Mouse (Mus musculus): ENCODE data around the gene Macf1. TPM values are rescaled to one million over a fixed set of nuclear protein-coding genes. Genes with fewer than 3 reads are reported as not detected.
"Not testable (repeated sequence)": the region's sequence is repeated elsewhere in the genome, so short reads cannot be mapped to it uniquely, and the experiment has no call there.

Macf1 gene
- total RNA-seq, 2 experiments from 2014 or later: 170 to 248 TPM

DNA sequence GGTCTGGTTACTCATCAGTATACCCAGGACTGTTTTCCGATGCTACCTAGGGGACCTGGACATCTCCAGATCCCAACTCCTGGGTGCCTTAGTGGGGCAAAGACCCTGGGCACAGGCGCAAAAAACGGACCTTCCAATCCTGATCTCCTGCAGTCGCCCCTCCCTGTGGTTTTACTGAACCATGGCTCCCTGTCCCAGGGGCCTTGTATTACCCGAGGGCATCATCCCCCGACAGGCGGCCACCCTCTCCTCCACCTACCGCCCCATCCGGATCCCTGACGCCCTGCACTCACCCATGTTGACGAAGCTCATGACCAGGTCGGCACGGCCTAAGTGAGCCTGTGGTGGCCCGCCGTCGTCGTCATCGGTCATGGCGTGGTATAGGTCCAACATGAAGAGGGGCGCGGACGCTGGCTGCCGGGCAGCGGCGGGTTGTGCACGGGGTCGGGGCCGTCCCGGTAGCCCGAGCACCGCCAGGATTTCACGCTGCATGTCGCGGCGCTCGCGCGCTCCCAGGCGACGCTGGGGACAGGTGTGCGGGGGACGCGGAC, 342.0 kb downstream of the Macf1 start:
- DNase-seq: no peak

GRCm38 (mm10) chr4:123340232-123340631, 343.9 kb downstream of the Macf1 start:
- DNase-seq: no peak

DNA sequence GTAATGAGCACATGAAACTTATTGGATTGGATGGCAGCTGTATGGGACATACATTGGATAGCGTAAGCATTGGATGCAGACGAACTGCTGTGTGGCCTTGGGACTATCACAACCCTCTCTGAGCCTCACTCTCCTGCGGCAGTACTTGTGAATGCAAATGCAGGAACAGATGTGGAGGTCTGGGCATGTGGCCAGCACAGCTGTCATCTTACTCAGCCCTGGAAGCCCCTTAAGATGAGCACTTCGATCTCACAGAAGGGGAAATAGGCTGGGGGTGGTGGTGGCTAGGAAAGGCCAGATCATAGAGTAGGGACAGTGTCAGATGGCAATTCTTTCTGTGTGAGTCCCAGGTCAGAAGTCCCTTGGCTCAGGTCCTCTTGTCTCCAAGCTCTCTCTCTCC, 346.5 kb downstream of the Macf1 start:
- DNase-seq: no peak

DNA sequence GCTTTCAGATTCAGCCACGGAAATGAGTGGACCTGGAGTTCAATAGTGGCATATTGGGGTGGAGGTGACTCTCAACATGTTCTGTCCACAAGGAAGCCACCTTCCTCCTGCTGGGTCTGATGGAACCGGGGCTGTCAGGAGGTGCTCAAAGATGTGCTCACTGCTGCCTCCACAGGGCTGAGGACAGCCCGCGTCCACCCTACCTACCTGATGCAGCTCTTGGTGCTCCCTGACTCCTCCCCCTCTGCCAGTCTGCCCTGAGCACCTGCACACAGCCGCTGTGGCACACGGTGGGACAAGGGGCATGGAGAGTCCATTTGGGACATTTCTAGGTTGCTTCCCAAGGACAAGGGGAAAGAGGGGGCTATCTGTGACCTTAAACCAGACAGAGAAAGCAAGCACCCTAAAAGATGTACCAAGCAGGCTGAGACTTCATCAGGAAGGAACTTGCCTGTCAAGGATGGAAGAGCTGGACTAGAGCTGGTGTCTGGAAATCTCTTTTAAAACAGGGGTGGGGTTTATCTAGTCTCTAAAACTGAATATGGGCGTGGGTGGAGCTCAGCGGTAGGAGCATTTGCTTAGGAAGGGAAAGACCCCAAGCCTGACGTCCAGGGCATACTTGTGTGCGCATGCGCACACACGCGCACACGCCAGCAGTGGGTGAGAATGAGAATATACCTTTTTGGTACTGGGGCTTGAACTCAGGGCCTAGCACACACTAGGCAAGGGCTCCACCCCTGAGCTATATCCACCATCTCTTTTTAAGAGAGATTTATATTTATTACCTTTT, 348.2 kb downstream of the Macf1 start:
- no peak for DNase-seq

GRCm38 (mm10) chr4:123335244-123335643, 348.9 kb downstream of the Macf1 start:
- DNase-seq: not testable (repeated sequence)

DNA sequence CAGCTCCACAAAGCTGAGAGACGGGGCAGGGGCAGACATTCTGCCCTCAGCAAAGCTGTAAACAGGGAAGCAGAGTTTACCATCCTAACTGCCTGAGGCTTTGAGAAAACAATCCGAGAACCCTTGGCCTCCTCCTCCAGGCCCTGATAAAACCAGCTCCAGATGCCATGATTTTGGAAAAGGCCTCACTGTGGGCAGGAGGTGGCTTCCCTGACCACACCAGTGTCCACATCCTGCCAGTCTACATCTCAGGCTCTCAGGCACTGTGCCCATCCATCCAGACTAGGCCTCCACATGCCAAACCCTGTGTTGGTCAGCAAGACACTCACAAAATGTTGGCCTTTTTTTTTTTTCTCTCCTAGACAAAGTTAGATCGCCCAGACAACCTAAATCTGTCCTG, 350.0 kb downstream of the Macf1 start:
- no peak for DNase-seq

DNA sequence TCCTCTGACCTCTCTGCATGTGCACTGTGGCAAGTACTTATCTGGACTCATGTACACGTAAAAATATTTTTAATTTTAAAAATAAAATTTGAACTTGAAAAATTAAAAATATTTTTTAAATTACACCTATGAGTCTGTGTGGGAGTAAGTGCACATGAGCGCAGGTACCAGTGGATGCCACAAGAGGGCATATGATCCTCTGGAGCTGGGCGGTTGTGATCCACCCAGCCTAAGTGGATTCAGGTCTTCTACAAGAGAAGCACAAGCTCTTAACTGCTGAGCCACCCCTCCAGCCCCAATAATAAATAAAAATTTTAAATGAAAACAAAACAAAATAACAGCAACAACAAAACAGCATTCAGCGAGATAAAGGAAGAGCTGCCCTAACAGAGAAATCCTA, 351.0 kb downstream of the Macf1 start:
- no peak for DNase-seq

DNA sequence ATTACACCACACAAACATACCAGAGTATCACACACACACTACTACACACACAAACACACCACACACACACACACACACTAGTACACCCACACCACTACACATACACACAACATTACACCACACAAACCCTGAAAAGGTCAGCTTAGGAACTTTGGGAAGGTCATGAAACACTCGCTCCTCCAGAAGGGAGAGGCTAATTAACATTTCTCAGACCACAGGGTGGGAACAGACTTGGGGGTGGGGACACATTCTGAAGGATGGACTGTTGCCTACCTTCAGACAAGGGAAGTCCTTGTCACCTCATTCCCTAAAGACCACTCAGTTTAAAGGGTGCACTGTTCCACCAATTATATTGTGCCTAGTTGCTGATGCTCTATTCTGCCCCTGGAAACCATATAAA, 352.2 kb downstream of the Macf1 start:
- DNase-seq: not testable (repeated sequence)

DNA sequence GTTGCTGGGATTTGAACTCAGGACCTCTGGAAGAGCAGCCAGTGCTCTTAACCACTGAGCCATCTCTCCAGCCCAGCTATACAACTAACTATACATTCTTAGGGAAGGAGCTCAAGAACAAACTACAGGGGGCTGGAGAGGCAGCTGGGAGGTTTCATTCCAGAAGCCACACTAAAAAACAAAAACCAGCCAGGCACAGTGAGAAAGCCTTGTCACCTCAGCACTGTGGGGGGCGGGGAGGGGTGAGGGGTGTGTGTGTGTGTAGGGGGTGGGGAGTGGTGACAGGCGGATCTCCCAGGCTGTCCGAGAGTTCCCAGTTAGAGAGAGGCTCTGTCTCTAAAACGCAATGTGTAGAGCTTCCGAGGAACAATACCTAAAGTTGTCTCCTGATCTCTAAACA, 352.8 kb downstream of the Macf1 start:
- no peak for DNase-seq

DNA sequence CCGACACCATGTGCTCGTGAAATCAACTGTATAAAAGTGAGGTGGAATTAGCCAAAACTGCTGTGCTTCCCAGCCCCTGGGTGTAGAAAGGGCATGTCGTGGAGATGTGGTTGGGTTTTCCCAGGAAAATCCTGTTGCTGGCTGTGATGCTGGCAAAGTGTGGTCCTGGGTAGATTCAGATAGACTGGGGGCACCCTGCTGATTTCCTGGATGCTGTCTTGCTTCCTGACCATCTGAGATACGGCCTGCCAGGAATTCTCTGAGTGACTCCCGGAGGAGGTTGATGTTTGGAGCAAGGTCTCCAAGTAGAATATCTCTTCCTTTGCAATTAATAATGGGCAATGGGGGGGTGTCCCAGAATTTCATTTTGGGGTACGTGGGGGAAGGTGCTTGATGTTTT, 355.2 kb downstream of the Macf1 start:
- no peak for DNase-seq

GRCm38 (mm10) chr4:123327630-123328029, 356.5 kb downstream of the Macf1 start:
- DNase-seq: no peak

GRCm38 (mm10) chr4:123326087-123326486, 358.1 kb downstream of the Macf1 start:
- DNase-seq: peak; percentile 33

DNA sequence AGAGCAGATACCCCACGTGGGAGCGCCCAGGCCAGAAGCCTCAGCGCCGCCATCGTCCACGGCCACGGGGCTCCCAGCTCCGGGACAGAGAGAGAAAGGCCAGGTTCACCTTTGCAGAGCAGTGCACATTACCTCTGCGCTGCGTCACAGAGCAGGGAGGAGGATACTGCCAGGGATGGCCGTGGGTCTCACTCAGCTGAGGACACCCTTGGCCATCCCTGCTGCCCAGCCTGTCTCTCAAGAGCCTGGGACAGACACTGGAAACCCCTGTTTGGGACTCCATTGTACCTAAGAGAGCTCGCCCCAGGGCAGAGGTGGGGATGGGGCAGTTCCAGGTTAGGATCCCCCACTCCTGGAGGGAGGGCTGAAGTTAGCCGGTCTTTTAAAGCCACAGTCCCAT, 360.6 kb downstream of the Macf1 start, which contains the start of gene Oxct2a:
Gene Oxct2a (minus strand): TSS at position 101 of the 400 bp plus-strand sequence.
- DNase-seq: no peak

GRCm38 (mm10) chr4:123322910-123323309, 361.2 kb downstream of the Macf1 start:
- DNase-seq: not testable (repeated sequence)

DNA sequence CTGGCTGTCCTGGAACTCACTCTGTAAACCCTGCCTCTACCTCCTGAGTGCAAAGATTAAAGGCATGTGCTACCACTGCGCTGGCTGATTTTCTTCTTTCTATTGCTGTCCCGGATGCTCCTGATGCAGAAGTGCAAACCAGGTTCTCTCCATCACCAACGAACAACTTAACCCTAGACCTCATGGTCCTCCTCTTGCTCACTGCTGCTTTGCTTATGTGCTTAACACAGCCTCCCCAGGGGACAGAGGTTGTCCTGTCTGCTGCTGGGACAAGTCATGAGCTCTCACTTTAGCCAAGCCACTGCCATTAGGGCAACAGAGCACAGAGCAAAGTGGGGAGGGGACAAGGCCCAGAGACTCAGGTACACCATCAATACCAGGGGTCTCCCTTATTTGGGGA, 369.7 kb downstream of the Macf1 start:
- no peak for DNase-seq

DNA sequence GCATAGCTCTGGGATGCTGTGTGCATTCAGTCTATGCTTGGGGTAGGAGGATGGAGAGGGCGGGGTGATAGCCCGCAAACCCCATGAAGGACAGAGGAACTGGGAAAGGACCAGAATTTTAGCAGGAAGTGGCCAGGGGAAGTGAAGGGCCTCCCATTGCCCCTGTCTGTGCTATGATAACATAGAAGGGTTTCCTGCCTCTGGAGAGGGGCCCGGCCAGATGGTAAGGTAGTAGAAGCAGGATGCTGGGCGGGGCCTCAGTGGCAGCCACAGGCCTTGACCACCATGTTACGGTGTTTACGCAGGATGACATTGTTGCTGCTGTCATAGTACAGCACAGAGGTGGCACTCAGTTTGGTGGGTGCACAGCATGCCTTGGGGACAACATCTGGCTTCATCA, 371.1 kb downstream of the Macf1 start:
- DNase-seq: no peak

GRCm38 (mm10) chr4:123311845-123312244, 372.3 kb downstream of the Macf1 start:
- no peak for DNase-seq

- DNase-seq: no peak
Measured at GRCm38 (mm10) chr4:123308292-123308691, 375.9 kb downstream of the Macf1 start.

DNA sequence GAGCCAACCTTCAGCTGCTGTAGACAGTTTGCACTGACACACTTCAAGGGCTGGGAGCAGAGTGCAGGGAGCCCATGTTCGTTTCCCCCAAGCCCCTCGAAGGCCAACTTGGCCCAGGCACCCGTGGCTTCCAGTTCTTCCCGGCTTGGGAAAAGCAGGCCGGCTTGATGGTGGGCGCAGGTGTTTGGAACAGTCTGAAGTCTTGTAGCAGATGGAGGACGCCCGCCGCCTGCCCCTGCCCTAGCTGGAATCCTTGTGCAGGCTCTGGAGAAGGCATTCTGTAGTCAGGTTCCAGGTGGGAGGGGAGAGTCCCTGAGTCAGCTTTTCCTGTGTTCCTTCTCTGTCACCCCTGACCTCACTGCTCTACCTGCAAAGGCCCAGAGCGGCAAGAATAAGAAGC, 377.2 kb downstream of the Macf1 start:
- DNase-seq: no peak

GRCm38 (mm10) chr4:123305789-123306188, 378.4 kb downstream of the Macf1 start:
- peak; percentile 46 for DNase-seq

Data from adrenal gland, postnatal 10 days (tissue).